Mouse (Mus musculus): ENCODE data around the gene Myo18b. TPM values are rescaled to one million over a fixed set of nuclear protein-coding genes. Genes with fewer than 3 reads are reported as not detected.

Myo18b gene
- polyA plus RNA-seq, 1 experiment from 2014 or later: 0.65 TPM

GRCm38 (mm10) chr5:112761415-112762075 is 134.6 kb downstream of the Myo18b start:
- no peaks in the 10 kb centered on the region for H3K9me3 ChIP-seq (replicated peaks)
- no peak for ATAC-seq
- 79% methylated on average over 3 of the region's 3 CpGs for whole genome bisulfite sequencing
- no peaks in the 10 kb centered on the region for H3K27me3 ChIP-seq
- H3K4me3 ChIP-seq: no peak overlapping the region
- no peaks in the 10 kb centered on the region for H3K4me1 ChIP-seq
- H3K9ac ChIP-seq: no peak overlapping the region
- no peak overlapping the region for H3K4me2 ChIP-seq
- H3K27ac ChIP-seq: no peak overlapping the region
- H3K36me3 ChIP-seq (ENCODE audit: poor library complexity, severe bottlenecking): no peaks in the 10 kb centered on the region

- WGBS: 37% methylated on average over 10 of the region's 10 CpGs
- Histone ChIP-seq H3K4me2 (no peak overlapping the region), H3K9ac (no peak overlapping the region), H3K4me3 (no peak overlapping the region), H3K27ac (no peak overlapping the region), H3K36me3 (ENCODE audit: poor library complexity, severe bottlenecking) (no peaks in the 10 kb centered on the region), H3K27me3 (peaks cover 15% of the 10 kb centered on the region; the same call in 1 of the 2 replicates), H3K4me1 (peaks cover 9% of the 10 kb centered on the region; the same call in 1 of the 2 replicates), H3K9me3 (replicated peaks) (no peaks in the 10 kb centered on the region)
- ATAC-seq: no peak
Observed at GRCm38 (mm10) chr5:112755581-112755980, 140.6 kb downstream of the Myo18b start.

DNA sequence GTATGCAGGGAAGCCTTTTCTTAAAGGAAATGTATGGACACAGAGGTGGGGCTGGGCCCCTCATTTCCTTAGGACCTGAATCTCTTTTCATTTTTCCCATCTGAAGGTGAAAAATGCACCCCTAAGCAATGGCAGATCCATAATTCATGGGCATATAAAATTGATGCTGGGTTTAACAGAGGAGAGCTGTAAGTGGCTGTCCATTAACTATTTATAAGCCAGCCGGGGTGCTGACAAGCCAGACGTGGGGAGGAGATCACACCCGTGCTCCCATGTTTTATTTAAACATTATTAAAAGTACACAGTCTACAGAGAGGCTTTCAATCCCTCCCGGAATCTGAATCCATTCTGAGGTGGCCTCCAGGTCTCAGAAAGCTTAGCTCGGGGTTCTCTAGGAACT is 146.5 kb downstream of the Myo18b start:
- Histone ChIP-seq H3K27ac (no peak overlapping the region), H3K9ac (no peak overlapping the region), H3K4me2 (no peak overlapping the region), H3K36me3 (ENCODE audit: poor library complexity, severe bottlenecking) (no peaks in the 10 kb centered on the region), H3K27me3 (peaks cover 35% of the 10 kb centered on the region; the same call in 1 of the 2 replicates), H3K9me3 (replicated peaks) (no peaks in the 10 kb centered on the region), H3K4me1 (peaks cover 22% of the 10 kb centered on the region), H3K4me3 (no peak overlapping the region)
- WGBS: 65% methylated on average over 5 of the region's 5 CpGs
- no peak for ATAC-seq

DNA sequence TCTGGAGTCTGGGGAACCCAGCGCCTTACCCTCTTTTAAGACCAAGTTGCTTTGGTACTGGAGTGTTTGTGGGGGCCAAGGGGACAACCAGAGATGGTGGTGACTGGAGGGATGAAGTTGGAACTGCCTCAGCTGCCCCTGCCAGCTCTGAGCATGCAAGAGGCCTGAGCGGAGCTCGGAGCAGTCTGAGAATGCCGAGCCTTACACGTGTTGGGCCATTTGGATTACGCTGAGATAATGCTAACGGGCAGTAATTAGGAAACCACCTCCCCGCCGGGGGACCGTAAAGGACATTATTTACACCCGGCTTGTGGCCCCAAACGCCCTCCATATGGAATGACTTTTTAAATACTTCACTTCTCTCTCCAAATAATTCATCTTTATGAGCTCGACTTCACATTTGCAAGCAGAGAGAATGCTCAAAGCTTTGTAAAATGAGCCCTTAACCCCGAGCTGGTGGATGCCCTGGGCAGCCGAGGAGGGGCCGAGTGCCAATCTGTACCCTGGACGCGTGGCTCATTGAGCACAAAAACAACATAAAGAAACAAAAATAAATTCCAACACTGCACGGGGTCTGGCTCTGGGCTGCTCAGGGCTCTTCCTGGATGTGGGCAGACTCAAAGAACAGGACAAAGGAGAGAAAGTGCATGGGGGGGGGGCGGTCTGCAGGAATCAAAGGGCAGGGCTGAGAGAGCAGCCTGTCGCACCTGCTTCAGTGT is 148.0 kb downstream of the Myo18b start:
- WGBS: 8% methylated on average over 21 of the region's 21 CpGs
- peak; percentile 55; the same call in 1 of the 2 replicates for ATAC-seq
- H3K27ac ChIP-seq: peak overlapping the region; percentile 58
- H3K9me3 ChIP-seq (replicated peaks): no peaks in the 10 kb centered on the region
- H3K4me1 ChIP-seq: peaks cover 23% of the 10 kb centered on the region
- H3K9ac ChIP-seq: 0 out of 2 replicates have a peak overlapping the region, but pooled peaks have one; percentile 14
- H3K4me3 ChIP-seq: no peak overlapping the region
- H3K27me3 ChIP-seq: peaks cover 35% of the 10 kb centered on the region; the same call in 1 of the 2 replicates
- peak overlapping the region; percentile 18 for H3K4me2 ChIP-seq
- H3K36me3 ChIP-seq (ENCODE audit: poor library complexity, severe bottlenecking): no peaks in the 10 kb centered on the region

GRCm38 (mm10) chr5:112747306-112747930 is 148.7 kb downstream of the Myo18b start:
- H3K4me3 ChIP-seq: no peak overlapping the region
- H3K27ac ChIP-seq: peak overlapping the region; percentile 58
- peak overlapping the region; percentile 18 for H3K4me2 ChIP-seq
- no peaks in the 10 kb centered on the region for H3K9me3 ChIP-seq (replicated peaks)
- no peak for ATAC-seq
- H3K36me3 ChIP-seq (ENCODE audit: poor library complexity, severe bottlenecking): no peaks in the 10 kb centered on the region
- WGBS: 31% methylated on average over 8 of the region's 8 CpGs
- H3K4me1 ChIP-seq: peaks cover 28% of the 10 kb centered on the region
- peaks cover 35% of the 10 kb centered on the region; the same call in 1 of the 2 replicates for H3K27me3 ChIP-seq
- H3K9ac ChIP-seq: 0 out of 2 replicates have a peak overlapping the region, but pooled peaks have one; percentile 14

GRCm38 (mm10) chr5:112745176-112745575 is 151.0 kb downstream of the Myo18b start:
- WGBS: 71% methylated on average over 6 of the region's 6 CpGs
- ATAC-seq: no peak
- Histone ChIP-seq H3K9me3 (replicated peaks) (no peaks in the 10 kb centered on the region), H3K27me3 (peaks cover 17% of the 10 kb centered on the region; the same call in 1 of the 2 replicates), H3K36me3 (ENCODE audit: poor library complexity, severe bottlenecking) (no peaks in the 10 kb centered on the region), H3K4me2 (no peak overlapping the region), H3K27ac (no peak overlapping the region), H3K4me3 (no peak overlapping the region), H3K4me1 (peaks cover 28% of the 10 kb centered on the region), H3K9ac (no peak overlapping the region)

GRCm38 (mm10) chr5:112744571-112744970 is 151.6 kb downstream of the Myo18b start:
- Histone ChIP-seq H3K27ac (no peak overlapping the region), H3K4me2 (no peak overlapping the region), H3K9me3 (replicated peaks) (no peaks in the 10 kb centered on the region), H3K4me1 (peaks cover 28% of the 10 kb centered on the region), H3K36me3 (ENCODE audit: poor library complexity, severe bottlenecking) (no peaks in the 10 kb centered on the region), H3K27me3 (peaks cover 12% of the 10 kb centered on the region; the same call in 1 of the 2 replicates), H3K9ac (no peak overlapping the region), H3K4me3 (no peak overlapping the region)
- no peak for ATAC-seq
- 69% methylated on average over 11 of the region's 11 CpGs for WGBS

- ATAC-seq: no peak
- 63% methylated on average over 9 of the region's 9 CpGs for WGBS
- H3K4me1 ChIP-seq: peaks cover 27% of the 10 kb centered on the region
- H3K27me3 ChIP-seq: 0 out of 2 replicates have a peak, but pooled peaks cover 8% of the 10 kb centered on the region
- peak overlapping the region; percentile 49; the same call in 1 of the 2 replicates for H3K27ac ChIP-seq
- no peaks in the 10 kb centered on the region for H3K36me3 ChIP-seq (ENCODE audit: poor library complexity, severe bottlenecking)
- no peak overlapping the region for H3K4me3 ChIP-seq
- H3K4me2 ChIP-seq: no peak overlapping the region
- H3K9ac ChIP-seq: no peak overlapping the region
- H3K9me3 ChIP-seq (replicated peaks): no peaks in the 10 kb centered on the region
Observed at GRCm38 (mm10) chr5:112743121-112743520, 153.0 kb downstream of the Myo18b start.

GRCm38 (mm10) chr5:112740651-112741050 is 155.5 kb downstream of the Myo18b start:
- WGBS: 65% methylated on average over 12 of the region's 12 CpGs
- 0 out of 2 replicates have a peak, but pooled peaks cover 4% of the 10 kb centered on the region for H3K27me3 ChIP-seq
- H3K4me3 ChIP-seq: no peak overlapping the region
- H3K4me1 ChIP-seq: peaks cover 18% of the 10 kb centered on the region; the same call in 1 of the 2 replicates
- H3K36me3 ChIP-seq (ENCODE audit: poor library complexity, severe bottlenecking): no peaks in the 10 kb centered on the region
- 0 out of 2 replicates have a peak, but pooled peaks have one; percentile 55 for ATAC-seq
- H3K9ac ChIP-seq: no peak overlapping the region
- no peak overlapping the region for H3K4me2 ChIP-seq
- no peaks in the 10 kb centered on the region for H3K9me3 ChIP-seq (replicated peaks)
- no peak overlapping the region for H3K27ac ChIP-seq

DNA sequence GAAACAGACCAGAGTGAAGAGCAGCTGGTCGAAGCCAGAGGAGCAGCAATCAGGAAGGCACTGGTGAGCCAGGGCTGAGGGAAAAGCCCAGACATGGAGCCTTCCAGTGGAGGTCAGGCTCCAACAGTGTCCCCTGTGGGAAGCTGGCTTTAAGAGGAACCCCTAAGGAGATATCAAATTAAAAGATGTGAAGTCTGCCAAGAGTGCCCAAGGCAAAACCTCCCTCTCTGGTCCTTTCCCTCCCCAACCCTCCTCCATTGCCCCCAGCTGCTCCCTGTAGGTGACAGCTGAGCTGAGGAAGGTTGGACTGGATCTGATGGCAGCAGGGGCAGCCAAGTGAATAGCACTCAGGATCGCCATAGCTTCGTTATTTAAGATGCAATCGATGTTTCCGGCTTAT is 161.1 kb downstream of the Myo18b start:
- WGBS: 79% methylated on average over 5 of the region's 5 CpGs
- no peak overlapping the region for H3K27ac ChIP-seq
- no peak overlapping the region for H3K4me3 ChIP-seq
- no peaks in the 10 kb centered on the region for H3K9me3 ChIP-seq (replicated peaks)
- H3K9ac ChIP-seq: no peak overlapping the region
- no peaks in the 10 kb centered on the region for H3K27me3 ChIP-seq
- H3K36me3 ChIP-seq (ENCODE audit: poor library complexity, severe bottlenecking): no peaks in the 10 kb centered on the region
- no peak for ATAC-seq
- peaks cover 12% of the 10 kb centered on the region; the same call in 1 of the 2 replicates for H3K4me1 ChIP-seq
- H3K4me2 ChIP-seq: no peak overlapping the region

DNA sequence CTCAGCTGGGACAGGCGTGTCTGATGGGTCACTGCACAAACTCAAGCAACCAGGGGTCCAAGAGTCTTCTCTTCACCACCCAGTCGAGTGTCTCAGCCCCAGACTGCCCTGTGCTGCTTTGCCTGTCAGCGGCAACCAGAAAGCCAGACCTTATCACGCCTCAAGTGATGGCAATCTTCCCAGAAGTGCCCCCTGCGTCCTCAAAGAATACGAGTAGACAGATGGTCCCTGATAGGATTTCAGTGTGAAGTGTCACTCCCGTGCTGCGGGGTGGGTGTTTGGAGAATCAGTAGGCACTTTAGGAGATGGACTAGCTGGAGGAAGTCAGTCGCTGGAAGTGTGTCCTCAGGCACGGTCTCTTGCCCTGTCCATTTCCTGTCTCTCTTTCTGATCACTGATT is 165.6 kb downstream of the Myo18b start:
- Histone ChIP-seq H3K9me3 (replicated peaks) (no peaks in the 10 kb centered on the region), H3K9ac (no peak overlapping the region), H3K4me2 (no peak overlapping the region), H3K27ac (no peak overlapping the region), H3K36me3 (ENCODE audit: poor library complexity, severe bottlenecking) (no peaks in the 10 kb centered on the region), H3K4me1 (peaks cover 12% of the 10 kb centered on the region), H3K27me3 (no peaks in the 10 kb centered on the region), H3K4me3 (no peak overlapping the region)
- ATAC-seq: peak; percentile 36; the same call in 1 of the 2 replicates
- WGBS: 66% methylated on average over 10 of the region's 10 CpGs

DNA sequence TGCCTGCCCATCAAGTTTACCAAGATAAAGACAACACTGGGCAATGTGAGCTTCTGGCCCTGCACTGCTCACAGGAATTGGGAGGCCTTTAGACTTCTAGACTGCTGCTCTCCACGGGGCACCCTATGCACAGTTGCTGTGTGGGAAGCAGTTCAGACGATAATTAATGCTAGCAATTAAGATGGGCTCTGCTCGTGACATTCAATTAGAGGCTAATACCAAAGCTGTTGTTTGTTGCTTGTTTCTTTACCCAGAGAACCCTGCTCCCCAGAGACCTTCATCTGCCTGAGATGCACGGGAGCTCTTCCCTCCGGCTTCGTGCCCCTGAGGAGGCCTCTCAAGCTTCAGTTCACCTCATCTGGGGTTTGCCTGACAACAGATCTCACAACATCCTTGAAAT is 167.7 kb downstream of the Myo18b start:
- Histone ChIP-seq H3K27ac (no peak overlapping the region), H3K4me1 (peaks cover 12% of the 10 kb centered on the region), H3K27me3 (0 out of 2 replicates have a peak, but pooled peaks cover 2% of the 10 kb centered on the region), H3K9me3 (replicated peaks) (no peaks in the 10 kb centered on the region), H3K9ac (no peak overlapping the region), H3K4me3 (no peak overlapping the region), H3K36me3 (ENCODE audit: poor library complexity, severe bottlenecking) (no peaks in the 10 kb centered on the region), H3K4me2 (no peak overlapping the region)
- WGBS: 35% methylated on average over 6 of the region's 6 CpGs
- ATAC-seq: peak; percentile 45; the same call in 1 of the 2 replicates

Data from forebrain, embryonic 13.5 days (tissue).